Mouse (Mus musculus) embryonic fibroblast, embryonic 13.5 days (primary cell): ENCODE data around the gene Tcf7l2.

Experiments
- CTCF ChIP-seq: IDR thresholded peaks from 2 replicates; pipeline ENCODE4 v1.5.1; 2011; ENCODE audit warnings: mild to moderate bottlenecking, control low read depth, low read length, moderate library complexity, borderline replicate concordance; ENCODE audit not compliant: insufficient read depth
- POLR2A ChIP-seq: IDR thresholded peaks from 2 replicates; pipeline ENCODE4 v1.6.1; 2011; ENCODE audit warnings: low read depth, mild to moderate bottlenecking, control low read depth, low read length, moderate library complexity

DNA sequence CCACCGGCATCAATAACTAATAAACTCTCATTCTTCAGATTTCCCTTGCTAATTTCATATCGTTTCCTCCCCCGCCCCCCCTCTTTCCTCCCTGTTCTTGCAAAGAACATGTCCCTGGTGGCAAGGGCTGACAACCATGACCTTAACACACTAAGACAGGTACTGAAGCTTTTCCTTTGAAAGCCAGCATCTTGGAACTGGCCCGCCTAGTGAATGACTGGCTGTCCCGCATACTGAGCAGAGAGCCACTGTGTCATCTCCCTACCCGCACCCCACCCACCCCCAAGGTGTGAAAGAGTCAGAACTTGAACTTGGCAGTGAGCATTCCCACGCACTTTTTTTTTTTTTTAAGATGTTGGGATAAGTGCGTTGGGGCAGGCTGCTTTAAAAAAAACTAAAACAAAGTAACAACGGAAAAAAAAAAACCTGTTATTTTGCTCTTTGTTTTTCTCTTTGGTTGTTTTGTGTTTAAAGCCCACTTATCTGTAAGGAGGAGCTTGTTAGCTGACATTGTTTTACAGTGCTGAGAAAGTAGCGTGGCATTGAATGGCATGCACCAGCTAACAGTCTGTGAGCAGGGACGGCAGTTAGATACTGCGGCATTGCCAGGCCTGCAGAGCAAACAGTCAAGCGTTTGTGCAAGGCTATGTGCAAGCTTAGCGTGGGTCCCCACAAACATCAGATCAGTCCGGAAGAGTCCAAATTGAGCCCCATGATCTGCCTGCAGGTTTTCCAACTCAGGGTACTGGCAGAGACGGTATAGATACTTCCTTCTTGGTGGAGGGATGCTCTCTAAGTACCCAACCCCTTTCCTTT is 185.4 kb downstream of the Tcf7l2 start:
- TF ChIP-seq POLR2A (no peak), CTCF (no peak)
